Mouse (Mus musculus) cortical plate, adult 2 months (tissue): ENCODE data around the gene Elovl4.

Experiments used
- CTCF ChIP-seq: fragments of 200-500 bp; IDR thresholded peaks from 2 replicates; pipeline ENCODE4 v1.5.1; 2011; ENCODE audit warnings: mild to moderate bottlenecking, control low read depth, low read length; ENCODE audit not compliant: insufficient read depth; ENCODE audit errors: extremely low read depth
- POLR2A ChIP-seq: fragments of 200-500 bp; IDR thresholded peaks from 2 replicates; pipeline ENCODE4 v1.6.1; 2011; ENCODE audit warnings: mild to moderate bottlenecking, low read length, control low read depth; ENCODE audit not compliant: insufficient read depth; ENCODE audit errors: extremely low read depth

GRCm38 (mm10) chr9:83778317-83778960 is 27.6 kb downstream of the Elovl4 start:
- no peak for TF ChIP-seq CTCF
- no peak for TF ChIP-seq POLR2A
